Mouse (Mus musculus) thymus, adult 2 months (tissue): Measurements from ENCODE around the gene Armh4. TPM values are rescaled to one million over a fixed set of nuclear protein-coding genes. Genes with fewer than 3 reads are reported as not detected.
"Not testable (repeated sequence)": the region's sequence is repeated elsewhere in the genome, so short reads cannot be mapped to it uniquely, and the experiment has no call there.

Source experiments
- DNase-seq: peaks from one replicate; pipeline ENCODE4 v3.0.0; 2021
- H3K27ac ChIP-seq: fragments of 200-500 bp; 2 replicates; pipeline ENCODE4 v1.5.1; 2012; ENCODE audit warnings: low read length, control low read depth; ENCODE audit not compliant: control insufficient read depth, insufficient read depth
- H3K27me3 ChIP-seq: fragments of 200-500 bp; 2 replicates; pipeline ENCODE4 v1.6.1; 2012; ENCODE audit warnings: mild to moderate bottlenecking, low read length, moderate library complexity, mixed read lengths; ENCODE audit not compliant: control insufficient read depth, insufficient read depth
- H3K36me3 ChIP-seq: fragments of 200-500 bp; 2 replicates; pipeline ENCODE4 v1.6.1; 2012; ENCODE audit warnings: mild to moderate bottlenecking, low read length, moderate library complexity; ENCODE audit not compliant: control insufficient read depth, insufficient read depth
- H3K4me1 ChIP-seq: fragments of 200-500 bp; replicated peaks from 2 replicates; pipeline ENCODE4 v1.6.1; 2012; ENCODE audit warnings: low read length; ENCODE audit not compliant: control insufficient read depth, insufficient read depth
- H3K4me3 ChIP-seq: fragments of 200-500 bp; 2 replicates; pipeline ENCODE4 v1.5.1; 2012; ENCODE audit warnings: mild to moderate bottlenecking, low read length, control low read depth, moderate library complexity; ENCODE audit not compliant: control insufficient read depth, insufficient read depth
- CTCF ChIP-seq: fragments of 200-500 bp; IDR thresholded peaks from 2 replicates; pipeline ENCODE4 v1.5.1; 2012; ENCODE audit warnings: mild to moderate bottlenecking, control low read depth, low read length, moderate library complexity, borderline replicate concordance; ENCODE audit not compliant: control insufficient read depth, poor library complexity, insufficient read depth; ENCODE audit errors: extremely low read depth
- POLR2A ChIP-seq: fragments of 200-500 bp; IDR thresholded peaks from 2 replicates; pipeline ENCODE4 v1.6.1; 2012; ENCODE audit warnings: mild to moderate bottlenecking, low read length, control low read depth, moderate library complexity; ENCODE audit not compliant: control insufficient read depth, poor library complexity, insufficient read depth; ENCODE audit errors: extremely low read depth
- WGBS: fragments of 180-500 bp; shearing (Covaris S2); methylation state at CpG from one replicate; pipeline ENCODE4 v1.1.7; 2018; 5-methylcytosine and 5-hydroxymethylcytosine counted together
- polyA plus RNA-seq: library from polyadenylated mRNA; depleted of rRNA; stranded (reverse); fragments of >200 nt; gene quantifications from 2 replicates; pipeline ENCODE4 v1.2.3, GENCODE M21; 2012; rRNA removed

Armh4 gene
- 0.09 and 0.42 TPM in 2 replicates for polyA plus RNA-seq

GRCm38 (mm10) chr14:49782715-49783531 is at the start of gene Armh4:
Armh4 (minus strand) TSS chr14:49783383.
- 7% methylated on average over 24 of the region's 24 CpGs for WGBS
- H3K27ac ChIP-seq = no peak within 1 kb of the TSS
- no peak within 1 kb of the TSS for H3K4me3 ChIP-seq
- peak; percentile 3 for DNase-seq
- H3K4me1 ChIP-seq = no peaks in the 10 kb centered on the region
- no peaks in the 10 kb centered on the region for H3K27me3 ChIP-seq
- H3K36me3 ChIP-seq = no peaks in the 10 kb centered on the region
- no peak for TF ChIP-seq POLR2A
- TF ChIP-seq CTCF = no peak

- TF ChIP-seq POLR2A = no peak
- TF ChIP-seq CTCF = no peak
- 25% methylated on average over 17 of the region's 17 CpGs for WGBS
- H3K4me3 ChIP-seq = no peak overlapping the region
- H3K36me3 ChIP-seq = no peaks in the 10 kb centered on the region
- no peaks in the 10 kb centered on the region for H3K27me3 ChIP-seq
- no peak overlapping the region for H3K27ac ChIP-seq
- H3K4me1 ChIP-seq = no peaks in the 10 kb centered on the region
- no peak for DNase-seq
These were observed 46.3 kb upstream of the Armh4 start for GRCm38 (mm10) chr14:49829192-49830171.

GRCm38 (mm10) chr14:49819721-49820440 is 36.7 kb upstream of the Armh4 start:
- H3K4me1 ChIP-seq, H3K27ac ChIP-seq, DNase-seq, H3K4me3 ChIP-seq, H3K36me3 ChIP-seq, H3K27me3 ChIP-seq: not testable (repeated sequence)
- WGBS = 85% methylated on average over 8 of the region's 8 CpGs

- 84% methylated on average over 6 of the region's 6 CpGs for WGBS
- not testable (repeated sequence) for H3K27ac ChIP-seq, DNase-seq
These were observed 35.6 kb upstream of the Armh4 start for GRCm38 (mm10) chr14:49818713-49819208.

GRCm38 (mm10) chr14:49812966-49813365 is 29.8 kb upstream of the Armh4 start:
- WGBS = 87% methylated on average over 9 of the region's 9 CpGs

More at GRCm38 (mm10) chr14:49818713-49819208, 35.6 kb upstream of the Armh4 start:
- not testable (repeated sequence) for H3K4me1 ChIP-seq, H3K4me3 ChIP-seq, H3K27me3 ChIP-seq, H3K36me3 ChIP-seq

GRCm38 (mm10) chr14:49805051-49805450 is 21.9 kb upstream of the Armh4 start:
- not testable (repeated sequence) for H3K27ac ChIP-seq, DNase-seq, H3K27me3 ChIP-seq, H3K4me3 ChIP-seq, H3K4me1 ChIP-seq, H3K36me3 ChIP-seq

More at GRCm38 (mm10) chr14:49812966-49813365, 29.8 kb upstream of the Armh4 start:
- H3K27ac ChIP-seq, H3K27me3 ChIP-seq, H3K36me3 ChIP-seq, H3K4me3 ChIP-seq, H3K4me1 ChIP-seq, DNase-seq: not testable (repeated sequence)
